Mouse (Mus musculus): ENCODE data around the gene Itpkb. TPM values are rescaled to one million over a fixed set of nuclear protein-coding genes. Genes with fewer than 3 reads are reported as not detected.
A peak's percentile ranks its signal among the peaks of the same experiment; 100 is the strongest.
"Not testable (repeated sequence)": the region's sequence is repeated elsewhere in the genome, so short reads cannot be mapped to it uniquely, and the experiment has no call there.

Gene Itpkb
- polyA plus RNA-seq, 1 experiment = 8.9 TPM

- DNase-seq (ENCODE audit: extremely low spot score in 1 of 2, low spot score in 1 of 2) = peak; percentile 87 to 95
Measured at GRCm38 (mm10) chr1:180365180-180365810, 35.0 kb downstream of the Itpkb start.

- no peak for DNase-seq (ENCODE audit: extremely low spot score in 1 of 2, low spot score in 1 of 2)
Measured at GRCm38 (mm10) chr1:180365983-180366811, 35.9 kb downstream of the Itpkb start.

GRCm38 (mm10) chr1:180367045-180367619 is 36.8 kb downstream of the Itpkb start:
- DNase-seq (ENCODE audit: extremely low spot score in 1 of 2, low spot score in 1 of 2) = no peak

GRCm38 (mm10) chr1:180367626-180368025 is 37.3 kb downstream of the Itpkb start:
- no peak for DNase-seq (ENCODE audit: extremely low spot score in 1 of 2, low spot score in 1 of 2)

- DNase-seq (ENCODE audit: extremely low spot score in 1 of 2, low spot score in 1 of 2) = no peak
Measured at GRCm38 (mm10) chr1:180368112-180368511, 37.8 kb downstream of the Itpkb start.

- no peak for DNase-seq (ENCODE audit: extremely low spot score in 1 of 2, low spot score in 1 of 2)
Measured at GRCm38 (mm10) chr1:180368646-180369045, 38.4 kb downstream of the Itpkb start.

GRCm38 (mm10) chr1:180370858-180371652 is 40.8 kb downstream of the Itpkb start:
- no peak for DNase-seq (ENCODE audit: extremely low spot score in 1 of 2, low spot score in 1 of 2)

GRCm38 (mm10) chr1:180372258-180372657 is 42.0 kb downstream of the Itpkb start:
- not testable (repeated sequence) for DNase-seq (ENCODE audit: extremely low spot score in 1 of 2, low spot score in 1 of 2)

- DNase-seq (ENCODE audit: extremely low spot score in 1 of 2, low spot score in 1 of 2) = no peak
Measured at GRCm38 (mm10) chr1:180376598-180376997, 46.3 kb downstream of the Itpkb start.

GRCm38 (mm10) chr1:180379559-180379958 is 49.3 kb downstream of the Itpkb start:
- no peak for DNase-seq (ENCODE audit: extremely low spot score in 1 of 2, low spot score in 1 of 2)

- no peak for DNase-seq (ENCODE audit: extremely low spot score in 1 of 2, low spot score in 1 of 2)
Measured at GRCm38 (mm10) chr1:180382358-180382757, 52.1 kb downstream of the Itpkb start.

- DNase-seq (ENCODE audit: extremely low spot score in 1 of 2, low spot score in 1 of 2) = no peak
Measured at GRCm38 (mm10) chr1:180383884-180384283, 53.6 kb downstream of the Itpkb start.

- DNase-seq (ENCODE audit: extremely low spot score in 1 of 2, low spot score in 1 of 2) = peak in 1 of 2 experiments; percentile 67
Measured at GRCm38 (mm10) chr1:180384486-180384885, 54.2 kb downstream of the Itpkb start.

GRCm38 (mm10) chr1:180385308-180385707 is 55.0 kb downstream of the Itpkb start:
- DNase-seq (ENCODE audit: extremely low spot score in 1 of 2, low spot score in 1 of 2) = no peak

GRCm38 (mm10) chr1:180386951-180387749 is 56.9 kb downstream of the Itpkb start:
- DNase-seq (ENCODE audit: extremely low spot score in 1 of 2, low spot score in 1 of 2) = peak; percentile 97 to 99

- DNase-seq (ENCODE audit: extremely low spot score in 1 of 2, low spot score in 1 of 2) = no peak
Measured at GRCm38 (mm10) chr1:180387750-180388480, 57.6 kb downstream of the Itpkb start.

GRCm38 (mm10) chr1:180388481-180388880 is 58.2 kb downstream of the Itpkb start:
- DNase-seq (ENCODE audit: extremely low spot score in 1 of 2, low spot score in 1 of 2) = no peak

GRCm38 (mm10) chr1:180389213-180389760 is 59.0 kb downstream of the Itpkb start:
- DNase-seq (ENCODE audit: extremely low spot score in 1 of 2, low spot score in 1 of 2) = not testable (repeated sequence)

GRCm38 (mm10) chr1:180390321-180390731 is 60.0 kb downstream of the Itpkb start:
- no peak for DNase-seq (ENCODE audit: extremely low spot score in 1 of 2, low spot score in 1 of 2)

Measured in frontal cortex, adult 2 months (tissue).